Mouse (Mus musculus) natural killer cell, adult 2 months (primary cell): ENCODE results near the gene Nsg2.
A peak's percentile ranks its signal among the peaks of the same experiment; 100 is the strongest.

Source experiments
- DNase-seq, 2 experiments: peaks; one replicate each; pipeline ENCODE4 v3.0.0; 2022; ENCODE audit warnings: low spot score in 2 of 2

Gene Nsg2

GRCm38 (mm10) chr11:32011867-32012603 is 11.8 kb downstream of the Nsg2 start:
- peak in 1 of 2 experiments; percentile 17 for DNase-seq

- no peak for DNase-seq
These were observed 12.8 kb downstream of the Nsg2 start for GRCm38 (mm10) chr11:32013014-32013427.

GRCm38 (mm10) chr11:32013561-32013960 is 13.3 kb downstream of the Nsg2 start:
- no peak for DNase-seq

GRCm38 (mm10) chr11:32018201-32018600 is 17.9 kb downstream of the Nsg2 start:
- DNase-seq, result no peak

GRCm38 (mm10) chr11:32020031-32020965 is 20.0 kb downstream of the Nsg2 start:
- no peak for DNase-seq

- DNase-seq, result no peak
These were observed 26.4 kb downstream of the Nsg2 start for GRCm38 (mm10) chr11:32026634-32027033.

- no peak for DNase-seq
These were observed 27.4 kb downstream of the Nsg2 start for GRCm38 (mm10) chr11:32027474-32028342.

GRCm38 (mm10) chr11:32028605-32029004 is 28.3 kb downstream of the Nsg2 start:
- DNase-seq, result no peak

GRCm38 (mm10) chr11:32029356-32029755 is 29.1 kb downstream of the Nsg2 start:
- no peak for DNase-seq

GRCm38 (mm10) chr11:32031396-32031795 is 31.1 kb downstream of the Nsg2 start:
- no peak for DNase-seq

GRCm38 (mm10) chr11:32032053-32032452 is 31.8 kb downstream of the Nsg2 start:
- DNase-seq, result no peak

GRCm38 (mm10) chr11:32035831-32036230 is 35.6 kb downstream of the Nsg2 start:
- no peak for DNase-seq

- peak; percentile 49 to 51 for DNase-seq
These were observed 39.4 kb downstream of the Nsg2 start for GRCm38 (mm10) chr11:32039656-32040055.

- DNase-seq, result no peak
These were observed 57.1 kb downstream of the Nsg2 start for GRCm38 (mm10) chr11:32057389-32057788.

GRCm38 (mm10) chr11:32057861-32058260 is 57.6 kb downstream of the Nsg2 start:
- no peak for DNase-seq

GRCm38 (mm10) chr11:32061020-32061419 is 60.8 kb downstream of the Nsg2 start:
- DNase-seq, result no peak

- peak in 1 of 2 experiments; percentile 14 for DNase-seq
These were observed 61.6 kb downstream of the Nsg2 start for GRCm38 (mm10) chr11:32061874-32062273.

- DNase-seq, result no peak
These were observed 63.7 kb downstream of the Nsg2 start for GRCm38 (mm10) chr11:32063775-32064510.

- no peak for DNase-seq
These were observed 64.2 kb downstream of the Nsg2 start for GRCm38 (mm10) chr11:32064511-32064862.

GRCm38 (mm10) chr11:32068736-32069490 is 68.7 kb downstream of the Nsg2 start:
- DNase-seq, result no peak
